8 mouse cellular contexts compared by ENCODE assay signal in genomic region chr5:114467430-114467829, GRCm38 (mm10). TPM values are rescaled to one million over a fixed set of nuclear protein-coding genes. Genes with fewer than 3 reads are reported as not detected.
A peak's percentile ranks its signal among the peaks of the same experiment; 100 is the strongest.
DNase-seq lines count a peak whose midpoint lies in the region; ATAC-seq and TF ChIP-seq lines count a peak whose summit lies in the region.

No protein-coding gene starts in this region.

- H3K4me3 ChIP-seq in E14TG2a.4 (replicated peaks; ENCODE audit: low read length) = peak overlapping the region; percentile 45
- peak overlapping the region; percentile 25 for H3K4me3 ChIP-seq in hindbrain, embryonic 13.5 days
- H3K4me3 ChIP-seq in lung, postnatal 0 days (ENCODE audit: low read depth, low read length) = no peak overlapping the region

- H3K4me2 ChIP-seq in hindbrain, embryonic 13.5 days = peak overlapping the region; percentile 50
- peak overlapping the region; percentile 39 for H3K4me2 ChIP-seq in lung, postnatal 0 days (replicated peaks; ENCODE audit: low read depth, low read length)

- H3K27ac ChIP-seq in hindbrain, embryonic 13.5 days = peak overlapping the region; percentile 91
- H3K27ac ChIP-seq in lung, postnatal 0 days (ENCODE audit: low read length) = no peak overlapping the region

- peak overlapping the region; percentile 40; the same call in 1 of the 2 replicates for H3K9ac ChIP-seq in hindbrain, embryonic 13.5 days
- no peak overlapping the region for H3K9ac ChIP-seq in lung, postnatal 0 days (replicated peaks; ENCODE audit: low read depth)

- WGBS in hindbrain, embryonic 13.5 days = 0% methylated on average over 8 of the region's 13 CpGs
- 6% methylated on average over 12 of the region's 13 CpGs for WGBS in lung, postnatal 0 days

- peaks cover 62% of the 10 kb centered on the region for H3K4me1 ChIP-seq in E14TG2a.4 (replicated peaks; ENCODE audit: low read depth, low read length)
- H3K4me1 ChIP-seq in hindbrain, embryonic 13.5 days (replicated peaks) = peaks cover 53% of the 10 kb centered on the region
- H3K4me1 ChIP-seq in lung, postnatal 0 days (ENCODE audit: insufficient read depth, low read depth, low read length) = 0 out of 2 replicates have a peak, but pooled peaks cover 5% of the 10 kb centered on the region

- TF ChIP-seq EP300 in lung, postnatal 0 days (IDR thresholded peaks at IDR 0.05) = no peak

- DNase-seq in adrenal gland, postnatal 36 days = peak; percentile 68 to 88
- peak; percentile 40 to 45 for DNase-seq in layer of hippocampus, postnatal 14 days (ENCODE audit: low spot score in 2 of 2)
- DNase-seq in lung, postnatal 0 days (ENCODE audit: low spot score) = peak; percentile 63
- peak; percentile 95 for DNase-seq in retina, postnatal 7 days (ENCODE audit: low read depth, low spot score)
- DNase-seq in spleen, adult 18-20 months = no peak

- peak; percentile 38; the same call in 1 of the 2 replicates for ATAC-seq in frontal cortex, adult (ENCODE audit: low TSS enrichment)
- ATAC-seq in hindbrain, embryonic 13.5 days (ENCODE audit: low FRiP score) = peak; percentile 81
- ATAC-seq in lung, postnatal 0 days = peak; percentile 75

- no peak for TF ChIP-seq CTCF in E14TG2a.4 (conservative IDR thresholded peaks at IDR 0.05; ENCODE audit: low read length)
- TF ChIP-seq CTCF in lung, postnatal 0 days (IDR thresholded peaks at IDR 0.05) = no peak

- H3K9me3 ChIP-seq in E14TG2a.4 (ENCODE audit: low read length) = no peaks in the 10 kb centered on the region
- no peaks in the 10 kb centered on the region for H3K9me3 ChIP-seq in hindbrain, embryonic 13.5 days
- H3K9me3 ChIP-seq in lung, postnatal 0 days (ENCODE audit: low read length) = no peaks in the 10 kb centered on the region

- 0 out of 2 replicates have a peak, but pooled peaks cover 2% of the 10 kb centered on the region for H3K27me3 ChIP-seq in E14TG2a.4 (ENCODE audit: insufficient read depth, low read length)
- H3K27me3 ChIP-seq in hindbrain, embryonic 13.5 days = peaks cover 12% of the 10 kb centered on the region; the same call in 1 of the 2 replicates
- no peaks in the 10 kb centered on the region for H3K27me3 ChIP-seq in lung, postnatal 0 days (replicated peaks; ENCODE audit: insufficient read depth, low read length)

- no peaks in the 10 kb centered on the region for H3K36me3 ChIP-seq in E14TG2a.4 (ENCODE audit: insufficient read depth, low read length)
- H3K36me3 ChIP-seq in hindbrain, embryonic 13.5 days = no peaks in the 10 kb centered on the region
- H3K36me3 ChIP-seq in lung, postnatal 0 days (ENCODE audit: insufficient read depth, low read length) = no peaks in the 10 kb centered on the region

RNA-seq across cellular contexts. Expression of gene Mvk, which starts 23.4 kb away (rescaled TPM):
- total RNA-seq in adrenal gland, postnatal 36 days (2021) = 10 to 100 TPM; 35.9 to 40.7 TPM
- 50.0 and 54.0 TPM in 2 replicates for polyA plus RNA-seq in hindbrain, embryonic 13.5 days (2015; fragmentation: Nextera tagmentation; extraction: Ambion mirVana)
- 10 to 100 TPM; 40.5 to 48.2 TPM for total RNA-seq in layer of hippocampus, postnatal 14 days (2021)
- polyA plus RNA-seq in lung, postnatal 0 days (2015; fragmentation: Nextera tagmentation; extraction: Ambion mirVana) = 28.9 and 30.1 TPM in 2 replicates

RNA-seq across cellular contexts. Expression of gene Mmab, which starts 23.6 kb away (rescaled TPM):
- total RNA-seq in adrenal gland, postnatal 36 days (2021) = 10 to 100 TPM; 20.4 to 21.6 TPM
- polyA plus RNA-seq in hindbrain, embryonic 13.5 days (2015; fragmentation: Nextera tagmentation; extraction: Ambion mirVana) = 23.6 and 25.7 TPM in 2 replicates
- total RNA-seq in layer of hippocampus, postnatal 14 days (2021) = 10 to 100 TPM; 19.6 to 21.9 TPM
- 11.1 and 12.8 TPM in 2 replicates for polyA plus RNA-seq in lung, postnatal 0 days (2015; fragmentation: Nextera tagmentation; extraction: Ambion mirVana)

Comparison
In these comparisons a context has a peak if more than half of its experiments do, and no peak if none do; other contexts are left out.
1. DNase-seq: peak in adrenal gland, postnatal 36 days (2 of 2), layer of hippocampus, postnatal 14 days (2 of 2), lung, postnatal 0 days (single experiment) and retina, postnatal 7 days (single experiment); none in spleen, adult 18-20 months (0 of 2).
2. Peak in every context shown above with its lines, with median percentiles within 50 percentile points of each other: ATAC-seq.